ENCODE assay signal across 9 mouse cellular contexts in genomic region chr15:79399231-79400052, GRCm38 (mm10). TPM values are rescaled to one million over a fixed set of nuclear protein-coding genes. Genes with fewer than 3 reads are reported as not detected.
DNase-seq lines count a peak whose midpoint lies in the region; ATAC-seq and TF ChIP-seq lines count a peak whose summit lies in the region.
"Had no signal": no experiment of that assay in that cellular context is flagged by ENCODE, and none has a peak within 500 bp of the region (broad histone marks: within the 10 kb centered on the region; RNA-seq: fewer than 3 reads in every experiment).

No protein-coding gene starts in this region.

- no peak for TF ChIP-seq POLR2A in kidney, adult 2 months (IDR thresholded peaks at IDR 0.05; ENCODE audit: low read depth, low read length)

- 70% methylated on average over 14 of the region's 14 CpGs for WGBS in kidney, adult 2 months

- H3K36me3 ChIP-seq in kidney, adult 2 months (ENCODE audit: control insufficient read depth, insufficient read depth, low read length): no peaks in the 10 kb centered on the region
- H3K36me3 ChIP-seq: lung, embryonic 15.5 days had no signal

- TF ChIP-seq CTCF in kidney, adult 2 months (conservative IDR thresholded peaks at IDR 0.05; ENCODE audit: insufficient read depth, insufficient read length, low read depth, low read length): no peak

- peaks cover 33% of the 10 kb centered on the region for H3K4me1 ChIP-seq in kidney, adult 2 months (ENCODE audit: control insufficient read depth, insufficient read depth, low read length)

- no peaks in the 10 kb centered on the region for H3K27me3 ChIP-seq in kidney, adult 2 months (replicated peaks; ENCODE audit: control insufficient read depth, insufficient read depth, low read length)
- H3K27me3 ChIP-seq: lung, embryonic 15.5 days had no signal

- no peak for ATAC-seq in inflammation-experienced regulatory T-cells, adult 6 months
- no peak for ATAC-seq in erythroid progenitor cell, adult 5-6 weeks (replicated peaks; ENCODE audit: low FRiP score, poor library complexity, severe bottlenecking)

- H3K4me3 ChIP-seq in kidney, adult 2 months (ENCODE audit: insufficient read depth, low read depth, low read length): no peak overlapping the region
- H3K4me3 ChIP-seq: lung, embryonic 15.5 days had no signal

- peak overlapping the region; percentile 55 for H3K27ac ChIP-seq in kidney, adult 2 months (ENCODE audit: insufficient read depth, low read depth, low read length)
- H3K27ac ChIP-seq: lung, embryonic 15.5 days had no signal

- DNase-seq in kidney, adult 2 months: no peak
- DNase-seq in kidney, postnatal 10 days: no peak
- DNase-seq in 3T3-L1 (ENCODE audit: low read depth, low spot score) (peak; percentile 48), 416B (ENCODE audit: low read depth) (peak; percentile 46)
- peak; percentile 36 for DNase-seq in fibroblast of lung, adult 2 months (ENCODE audit: low read depth)
- DNase-seq in thymus, postnatal 36 days: no peak

RNA-seq across cellular contexts. Expression of gene Tmem184b, which starts 3.9 kb away (rescaled TPM):
- polyA plus RNA-seq in kidney, adult 2 months (2012; rRNA removed): 69.0 and 81.0 TPM in 2 replicates
- 10 to 100 TPM in 1 of 3 experiments, 1 to 10 TPM in 2; 8.2 to 12.8 (median 9.2) TPM for polyA plus RNA-seq in inflammation-experienced regulatory T-cells, adult 6 months (2017; shearing (Covaris generic))
- 0.84 and 3.6 TPM in 2 replicates for total RNA-seq in erythroid progenitor cell, adult 5-6 weeks (2015; ENCODE audit: low replicate concordance)
- 0.39 TPM in 1 of 2 replicates, not detected in the other for total RNA-seq in erythroid progenitor cell, adult 5-6 weeks (2017; ENCODE audit: low replicate concordance)

RNA-seq across cellular contexts. Expression of gene Maff, which starts 53.0 kb away (rescaled TPM):
- polyA plus RNA-seq in kidney, adult 2 months (2012; rRNA removed): 1.2 and 1.3 TPM in 2 replicates
- 1 to 10 TPM in 2 of 3 experiments, under 1 TPM in 1; 0.84 to 5.5 (median 1.5) TPM for polyA plus RNA-seq in inflammation-experienced regulatory T-cells, adult 6 months (2017; shearing (Covaris generic))
- total RNA-seq in erythroid progenitor cell, adult 5-6 weeks (2015; ENCODE audit: low replicate concordance): not detected in 2 replicates
- not detected in 2 replicates for total RNA-seq in erythroid progenitor cell, adult 5-6 weeks (2017; ENCODE audit: low replicate concordance)

RNA-seq across cellular contexts. Expression of gene Csnk1e, which starts 55.9 kb away (rescaled TPM):
- polyA plus RNA-seq in kidney, adult 2 months (2012; rRNA removed): 31.5 and 34.9 TPM in 2 replicates
- polyA plus RNA-seq in inflammation-experienced regulatory T-cells, adult 6 months (2017; shearing (Covaris generic)): 1 to 10 TPM; 4.2 to 6.5 (median 4.4) TPM
- 6.8 and 18.9 TPM in 2 replicates for total RNA-seq in erythroid progenitor cell, adult 5-6 weeks (2015; ENCODE audit: low replicate concordance)
- total RNA-seq in erythroid progenitor cell, adult 5-6 weeks (2017; ENCODE audit: low replicate concordance): 2.1 and 2.9 TPM in 2 replicates

Comparison
In these comparisons a context has a peak if more than half of its experiments do, and no peak if none do; other contexts are left out.
1. DNase-seq: peak in 3T3-L1 (single experiment), 416B (single experiment) and fibroblast of lung, adult 2 months (single experiment); none in kidney, adult 2 months (single experiment), kidney, postnatal 10 days (single experiment) and thymus, postnatal 36 days (0 of 2).